Mouse (Mus musculus) olfactory bulb, adult 2 months (tissue): ENCODE results near the gene Mfng.

Experiments used
- CTCF ChIP-seq: fragments of 200-500 bp; IDR thresholded peaks from 2 replicates; pipeline ENCODE4 v1.5.1; 2012; ENCODE audit warnings: low read depth, mild to moderate bottlenecking, low read length, moderate library complexity; ENCODE audit not compliant: insufficient read depth
- POLR2A ChIP-seq: fragments of 200-500 bp; IDR thresholded peaks from 2 replicates; pipeline ENCODE4 v1.6.1; 2012; ENCODE audit warnings: mild to moderate bottlenecking, low read depth, low read length, moderate library complexity; ENCODE audit not compliant: insufficient read depth

DNA sequence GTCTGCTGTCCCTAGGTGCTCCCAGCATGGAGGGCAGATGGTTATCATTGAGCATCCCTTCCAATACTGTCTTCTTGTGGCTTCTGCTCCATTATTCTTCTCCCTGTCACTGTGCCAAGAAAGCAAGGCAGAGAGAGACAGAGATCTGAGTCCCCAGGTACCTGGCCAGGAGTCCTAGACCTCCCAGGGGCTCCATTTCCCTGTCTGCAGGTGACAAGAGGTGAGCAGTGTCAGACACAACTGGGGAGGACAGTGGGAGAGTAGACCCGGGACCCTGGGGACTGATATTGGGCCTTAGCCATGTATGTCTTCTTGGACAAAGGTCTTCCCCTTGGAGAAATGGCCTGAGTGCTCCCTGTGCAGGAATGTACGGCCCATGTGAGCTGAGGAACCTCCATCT lies 32.1 kb upstream of the Mfng start:
- no peak for TF ChIP-seq CTCF
- TF ChIP-seq POLR2A: no peak
